Mouse (Mus musculus): Measurements from ENCODE around the gene Oas1g. TPM values are rescaled to one million over a fixed set of nuclear protein-coding genes. Genes with fewer than 3 reads are reported as not detected.
A peak's percentile ranks its signal among the peaks of the same experiment; 100 is the strongest.

Gene Oas1g
- polyA plus RNA-seq, 1 experiment from 2014 or later, result 0.35 TPM

GRCm38 (mm10) chr5:120849601-120850136, 37.7 kb downstream of the Oas1g start:
- no peaks in the 10 kb centered on the region for H3K27me3 ChIP-seq
- no peak for ATAC-seq
- H3K36me3 ChIP-seq, result no peaks in the 10 kb centered on the region
- H3K9me3 ChIP-seq, result peaks cover 8% of the 10 kb centered on the region
- H3K4me3 ChIP-seq (replicated peaks), result no peak overlapping the region
- WGBS, result 59% methylated on average over 3 of the region's 3 CpGs
- H3K27ac ChIP-seq, result no peak overlapping the region
- no peaks in the 10 kb centered on the region for H3K4me1 ChIP-seq (replicated peaks)
- H3K4me2 ChIP-seq (replicated peaks), result no peak overlapping the region
- H3K9ac ChIP-seq (replicated peaks), result no peak overlapping the region

- Histone ChIP-seq H3K27ac (no peak within 1 kb of the TSS), H3K9ac (replicated peaks) (no peak within 1 kb of the TSS), H3K4me3 (replicated peaks) (no peak within 1 kb of the TSS), H3K4me2 (replicated peaks) (no peak within 1 kb of the TSS), H3K27me3 (no peaks in the 10 kb centered on the region), H3K4me1 (replicated peaks) (no peaks in the 10 kb centered on the region), H3K36me3 (no peaks in the 10 kb centered on the region), H3K9me3 (no peaks in the 10 kb centered on the region)
- WGBS, result 81% methylated on average over 4 of the region's 4 CpGs
- ATAC-seq, result no peak
These were observed 40.3 kb downstream of the Oas1g start, which contains the start of gene Oas1f for GRCm38 (mm10) chr5:120847067-120847466. Gene Oas1f, plus strand, starts transcription at chr5:120847367.

GRCm38 (mm10) chr5:120844713-120845112, 42.7 kb downstream of the Oas1g start:
- no peak overlapping the region for H3K27ac ChIP-seq
- 81% methylated on average over 3 of the region's 3 CpGs for WGBS
- no peaks in the 10 kb centered on the region for H3K9me3 ChIP-seq
- no peaks in the 10 kb centered on the region for H3K4me1 ChIP-seq (replicated peaks)
- no peak for ATAC-seq
- no peaks in the 10 kb centered on the region for H3K27me3 ChIP-seq
- H3K4me3 ChIP-seq (replicated peaks), result no peak overlapping the region
- no peak overlapping the region for H3K9ac ChIP-seq (replicated peaks)
- H3K36me3 ChIP-seq, result no peaks in the 10 kb centered on the region
- H3K4me2 ChIP-seq (replicated peaks), result no peak overlapping the region

- Histone ChIP-seq H3K36me3 (no peaks in the 10 kb centered on the region), H3K27ac (no peak overlapping the region), H3K4me3 (replicated peaks) (no peak overlapping the region), H3K9me3 (no peaks in the 10 kb centered on the region), H3K9ac (replicated peaks) (no peak overlapping the region), H3K4me2 (replicated peaks) (no peak overlapping the region), H3K27me3 (no peaks in the 10 kb centered on the region), H3K4me1 (replicated peaks) (peaks cover 10% of the 10 kb centered on the region)
- WGBS, result 10% methylated on average over 8 of the region's 8 CpGs
- peak; percentile 63; the same call in 1 of the 2 replicates for ATAC-seq
These were observed 50.5 kb downstream of the Oas1g start for GRCm38 (mm10) chr5:120836731-120837585.

GRCm38 (mm10) chr5:120833335-120834280, 53.8 kb downstream of the Oas1g start:
- 0 out of 2 replicates have a peak overlapping the region, but pooled peaks have one; percentile 20 for H3K9ac ChIP-seq (replicated peaks)
- ATAC-seq, result 0 out of 2 replicates have a peak, but pooled peaks have one; percentile 55
- H3K27me3 ChIP-seq, result no peaks in the 10 kb centered on the region
- H3K36me3 ChIP-seq, result no peaks in the 10 kb centered on the region
- peaks cover 10% of the 10 kb centered on the region for H3K4me1 ChIP-seq (replicated peaks)
- H3K9me3 ChIP-seq, result 0 out of 2 replicates have a peak, but pooled peaks cover 2% of the 10 kb centered on the region
- peak overlapping the region; percentile 56 for H3K27ac ChIP-seq
- 10% methylated on average over 17 of the region's 17 CpGs for WGBS
- 0 out of 2 replicates have a peak overlapping the region, but pooled peaks have one; percentile 1 for H3K4me3 ChIP-seq (replicated peaks)
- H3K4me2 ChIP-seq (replicated peaks), result peak overlapping the region; percentile 41

GRCm38 (mm10) chr5:120831031-120831430, 56.4 kb downstream of the Oas1g start:
- no peak overlapping the region for H3K4me3 ChIP-seq (replicated peaks)
- peaks cover 10% of the 10 kb centered on the region for H3K4me1 ChIP-seq (replicated peaks)
- WGBS, result 81% methylated on average over 4 of the region's 4 CpGs
- H3K9me3 ChIP-seq, result 0 out of 2 replicates have a peak, but pooled peaks cover 2% of the 10 kb centered on the region
- no peaks in the 10 kb centered on the region for H3K27me3 ChIP-seq
- ATAC-seq, result no peak
- H3K4me2 ChIP-seq (replicated peaks), result no peak overlapping the region
- no peak overlapping the region for H3K27ac ChIP-seq
- no peak overlapping the region for H3K9ac ChIP-seq (replicated peaks)
- no peaks in the 10 kb centered on the region for H3K36me3 ChIP-seq

Small RNA genes lying within 50 kb of the gene (microRNA-seq; reads per million reads assigned to microRNA genes)
- not detected for gene Gm22907

Other genes with a start within 250 kb of the Oas1g start
- 0.15 TPM in 1 of 2 replicates, not detected in the other for gene Rasal1, start 238.8 kb downstream of the Oas1g start, polyA plus RNA-seq (2015; fragmentation: Nextera tagmentation; extraction: Ambion mirVana)
- gene Dtx1, start 175.7 kb downstream of the Oas1g start, polyA plus RNA-seq (2015; fragmentation: Nextera tagmentation; extraction: Ambion mirVana), result 25.1 and 34.2 TPM in 2 replicates
- gene Oas2, start 137.8 kb downstream of the Oas1g start, polyA plus RNA-seq (2015; fragmentation: Nextera tagmentation; extraction: Ambion mirVana), result 0.07 and 0.17 TPM in 2 replicates
- 0.16 and 0.45 TPM in 2 replicates for gene Oas3, start 110.0 kb downstream of the Oas1g start, polyA plus RNA-seq (2015; fragmentation: Nextera tagmentation; extraction: Ambion mirVana)
- 0.19 and 0.27 TPM in 2 replicates for gene Oas1e, start 92.1 kb downstream of the Oas1g start, polyA plus RNA-seq (2015; fragmentation: Nextera tagmentation; extraction: Ambion mirVana)
- gene Oas1c, start 75.1 kb downstream of the Oas1g start, polyA plus RNA-seq (2015; fragmentation: Nextera tagmentation; extraction: Ambion mirVana), result 0.20 and 0.31 TPM in 2 replicates
- not detected in 2 replicates for gene Oas1f, start 40.2 kb downstream of the Oas1g start, polyA plus RNA-seq (2015; fragmentation: Nextera tagmentation; extraction: Ambion mirVana)
- gene Oas1h, start 26.2 kb downstream of the Oas1g start, polyA plus RNA-seq (2015; fragmentation: Nextera tagmentation; extraction: Ambion mirVana), result not detected in 2 replicates
- gene Oas1a, start 19.9 kb upstream of the Oas1g start, polyA plus RNA-seq (2015; fragmentation: Nextera tagmentation; extraction: Ambion mirVana), result 0.34 and 0.63 TPM in 2 replicates
- gene Oas1d, start 26.9 kb upstream of the Oas1g start, polyA plus RNA-seq (2015; fragmentation: Nextera tagmentation; extraction: Ambion mirVana), result not detected in 2 replicates
- 8.4 and 9.1 TPM in 2 replicates for gene Rph3a, start 122.5 kb upstream of the Oas1g start, polyA plus RNA-seq (2015; fragmentation: Nextera tagmentation; extraction: Ambion mirVana)

All from midbrain, embryonic 13.5 days (tissue).